Mouse (Mus musculus) liver, adult 2 months (tissue): ENCODE measurements around the gene Lats2.
"Not testable (repeated sequence)": the region's sequence is repeated elsewhere in the genome, so short reads cannot be mapped to it uniquely, and the experiment has no call there.

Experiments
- CTCF ChIP-seq: fragments of 200-500 bp; IDR thresholded peaks from 2 replicates; pipeline ENCODE4 v1.5.1; 2011; ENCODE audit warnings: low read depth, low read length, control low read depth
- POLR2A ChIP-seq: fragments of 200-500 bp; IDR thresholded peaks from 2 replicates; pipeline ENCODE4 v1.6.1; 2011; ENCODE audit warnings: low read length, control low read depth; ENCODE audit not compliant: insufficient read depth; ENCODE audit errors: extremely low read depth

- TF ChIP-seq CTCF, POLR2A: not testable (repeated sequence)
Observed at GRCm38 (mm10) chr14:57688066-57688465, 70.1 kb downstream of the Lats2 start.
